Mouse (Mus musculus) intestine, embryonic 14.5 days (tissue): ENCODE results near the gene Tph2. TPM values are rescaled to one million over a fixed set of nuclear protein-coding genes. Genes with fewer than 3 reads are reported as not detected.

Experiments
- ATAC-seq: fragments of 200-750 bp; cut with Nextera tagmentation; replicated peaks from 2 replicates; pipeline ENCODE4 v1.8.0; 2017; ENCODE audit warnings: low read depth, moderate number of reproducible peaks, moderate TSS enrichment, moderate library complexity; ENCODE audit not compliant: low FRiP score, low TSS enrichment
- DNase-seq: peaks from one replicate; pipeline ENCODE4 v3.0.0-alpha.2; 2018; ENCODE audit warnings: low spot score
- H3K27ac ChIP-seq: fragments of 300-500 bp; sonication (generic); 2 replicates; pipeline ENCODE4 v1.5.1; 2014; ENCODE audit warnings: low read depth, mild to moderate bottlenecking, control low read depth
- H3K27me3 ChIP-seq: fragments of 300-500 bp; sonication (generic); replicated peaks from 2 replicates; pipeline ENCODE4 v1.6.1; 2014; ENCODE audit warnings: low read length, control low read depth; ENCODE audit not compliant: control insufficient read depth, insufficient read depth
- H3K36me3 ChIP-seq: fragments of 300-500 bp; sonication (generic); 2 replicates; pipeline ENCODE4 v1.6.1; 2014; ENCODE audit warnings: low read length, control low read depth; ENCODE audit not compliant: control insufficient read depth, insufficient read depth
- H3K4me1 ChIP-seq: fragments of 300-500 bp; sonication (generic); replicated peaks from 2 replicates; pipeline ENCODE4 v1.6.1; 2014; ENCODE audit warnings: low read length, control low read depth, mixed read lengths; ENCODE audit not compliant: control insufficient read depth, insufficient read depth
- H3K4me2 ChIP-seq: fragments of 300-500 bp; sonication (generic); 2 replicates; pipeline ENCODE4 v1.6.1; 2014; ENCODE audit warnings: low read length
- H3K4me3 ChIP-seq: fragments of 300-500 bp; sonication (generic); 2 replicates; pipeline ENCODE4 v1.5.1; 2014; ENCODE audit warnings: low read depth, low read length, control low read depth, mixed read lengths
- H3K9ac ChIP-seq: fragments of 300-500 bp; sonication (generic); 2 replicates; pipeline ENCODE4 v1.6.1; 2014; ENCODE audit warnings: mild to moderate bottlenecking, low read length
- H3K9me3 ChIP-seq: fragments of 300-500 bp; sonication (generic); 2 replicates; pipeline ENCODE4 v1.6.1; 2016; ENCODE audit warnings: low read length, control low read depth; ENCODE audit not compliant: control insufficient read depth
- WGBS: fragments of 180-500 bp; shearing (Covaris S2); extraction: QIAGEN DNeasy Blood & Tissue Kit; methylation state at CpG from one replicate; pipeline ENCODE4 v1.1.7; 2014; 5-methylcytosine and 5-hydroxymethylcytosine counted together
- polyA plus RNA-seq: library from polyadenylated mRNA; unstranded; fragments of >200 nt; fragmentation: Nextera tagmentation; extraction: Ambion mirVana; gene quantifications from 2 replicates; pipeline ENCODE4 v1.2.1, GENCODE M21; 2014

The Tph2 gene
- not detected in 2 replicates for polyA plus RNA-seq

GRCm38 (mm10) chr10:115184697-115185096, at the start of gene Tph2:
Gene Tph2 (minus strand): TSS chr10:115185022.
- Histone ChIP-seq H3K4me2 (no peak within 1 kb of the TSS), H3K36me3 (no peaks in the 10 kb centered on the region), H3K9me3 (no peaks in the 10 kb centered on the region), H3K4me1 (no peaks in the 10 kb centered on the region), H3K27me3 (no peaks in the 10 kb centered on the region), H3K27ac (no peak within 1 kb of the TSS), H3K9ac (no peak within 1 kb of the TSS), H3K4me3 (no peak within 1 kb of the TSS)
- WGBS: 8% methylated on average over 9 of the region's 9 CpGs
- DNase-seq (peak; percentile 93), ATAC-seq (no peak; the same call in 1 of the 2 replicates)

DNA sequence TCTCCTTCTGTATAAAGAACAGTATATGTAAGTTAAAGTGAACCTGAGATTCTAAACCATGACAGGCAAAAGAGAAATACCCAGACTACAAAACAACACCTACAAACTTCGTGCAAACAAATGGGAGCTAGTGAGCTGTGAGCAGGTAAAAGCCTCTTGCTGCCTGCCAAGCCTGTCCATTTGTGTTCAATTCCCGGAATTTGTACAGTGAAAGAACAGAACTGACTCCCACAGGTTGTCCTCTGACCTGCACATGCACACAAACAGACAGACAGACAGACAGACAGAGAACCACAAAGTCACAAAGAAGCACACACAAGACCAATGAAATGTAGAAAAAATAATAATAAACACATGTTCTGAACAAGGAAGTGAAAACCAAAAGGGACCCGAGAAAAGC, 49.0 kb upstream of the Tph2 start:
- DNase-seq (no peak), ATAC-seq (no peak)
- Histone ChIP-seq H3K36me3 (peaks cover 60% of the 10 kb centered on the region), H3K27me3 (no peaks in the 10 kb centered on the region), H3K4me1 (no peaks in the 10 kb centered on the region), H3K4me2 (no peak overlapping the region), H3K9me3 (no peaks in the 10 kb centered on the region), H3K9ac (no peak overlapping the region), H3K27ac (no peak overlapping the region), H3K4me3 (no peak overlapping the region)
- 87% methylated on average over 3 of the region's 3 CpGs for WGBS

DNA sequence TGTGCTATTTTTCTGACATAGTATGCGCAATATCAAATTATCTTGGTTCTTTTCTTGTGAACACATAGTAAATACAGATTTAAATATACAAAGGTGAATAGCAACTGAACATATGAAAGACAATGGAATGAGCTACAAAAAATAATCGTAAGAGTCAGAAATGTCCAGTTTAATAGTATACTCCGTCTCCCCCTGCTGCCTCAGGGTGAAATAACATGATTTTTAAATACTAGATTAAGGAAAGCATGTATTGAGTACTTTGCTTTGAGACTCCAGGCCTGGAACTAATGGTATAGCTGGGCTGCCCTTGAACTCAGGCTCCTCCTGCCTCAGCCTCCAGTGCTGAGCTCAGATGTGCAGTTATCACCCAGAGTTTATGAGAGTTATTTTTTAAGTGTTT, 47.7 kb upstream of the Tph2 start:
- H3K4me3 ChIP-seq: no peak overlapping the region
- no peak overlapping the region for H3K4me2 ChIP-seq

DNA sequence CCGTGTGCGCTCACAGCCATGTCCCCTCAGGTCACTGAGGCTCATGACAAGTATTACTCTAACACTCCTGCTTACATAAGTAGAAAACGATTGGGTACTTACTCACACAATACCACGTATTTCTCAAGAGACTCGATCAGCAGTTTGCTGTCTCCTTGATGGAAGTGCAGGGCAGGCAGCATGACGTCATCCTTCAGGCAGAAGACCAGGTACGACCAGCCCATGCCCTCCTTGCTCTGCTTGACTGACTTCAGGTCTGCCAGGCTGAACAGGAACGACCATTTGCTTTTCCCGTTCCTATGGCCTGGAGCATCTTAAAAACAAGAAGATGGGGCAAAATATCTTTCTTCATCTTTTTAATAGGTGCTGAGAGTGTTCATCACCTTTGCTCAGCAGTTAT, 44.2 kb upstream of the Tph2 start:
- 84% methylated on average over 9 of the region's 9 CpGs for WGBS

More for the DNA sequence above, 47.7 kb upstream of the Tph2 start:
- DNase-seq (no peak), ATAC-seq (no peak)
- Histone ChIP-seq H3K27ac (no peak overlapping the region), H3K9ac (no peak overlapping the region), H3K36me3 (peaks cover 58% of the 10 kb centered on the region), H3K27me3 (no peaks in the 10 kb centered on the region), H3K9me3 (no peaks in the 10 kb centered on the region), H3K4me1 (no peaks in the 10 kb centered on the region)
- 91% methylated on average over 3 of the region's 3 CpGs for WGBS

DNA sequence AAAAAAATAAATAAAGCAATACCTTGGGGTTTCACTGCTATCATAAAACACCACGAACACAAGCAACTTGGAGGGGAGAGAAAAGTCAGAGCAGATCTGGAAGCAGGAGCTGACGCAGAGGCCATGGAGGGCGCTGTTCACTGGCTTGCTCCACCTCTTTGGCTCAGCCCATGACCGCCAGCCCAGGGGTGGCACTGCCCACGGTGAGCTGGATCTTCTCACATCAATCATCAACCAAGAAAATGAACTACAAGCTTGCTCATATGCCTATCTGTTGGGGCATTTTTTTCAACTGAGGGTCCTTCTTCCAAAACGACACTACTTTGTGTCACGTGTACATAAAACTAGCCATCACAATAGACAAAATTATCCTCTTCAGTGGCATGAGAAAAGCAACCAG, 41.8 kb upstream of the Tph2 start:
- DNase-seq (no peak), ATAC-seq (no peak)
- no peaks in the 10 kb centered on the region for H3K27me3 ChIP-seq
- H3K4me3 ChIP-seq: no peak overlapping the region
- no peak overlapping the region for H3K9ac ChIP-seq
- no peaks in the 10 kb centered on the region for H3K4me1 ChIP-seq
- no peak overlapping the region for H3K27ac ChIP-seq
- no peaks in the 10 kb centered on the region for H3K9me3 ChIP-seq
- WGBS: 91% methylated on average over 7 of the region's 7 CpGs
- peaks cover 25% of the 10 kb centered on the region; the same call in 1 of the 2 replicates for H3K36me3 ChIP-seq
- no peak overlapping the region for H3K4me2 ChIP-seq

More for the DNA sequence above, 44.2 kb upstream of the Tph2 start:
- no peak overlapping the region for H3K4me2 ChIP-seq
- ATAC-seq: no peak
- H3K27ac ChIP-seq: no peak overlapping the region
- peaks cover 43% of the 10 kb centered on the region for H3K36me3 ChIP-seq
- H3K4me3 ChIP-seq: no peak overlapping the region
- H3K27me3 ChIP-seq: no peaks in the 10 kb centered on the region
- H3K4me1 ChIP-seq: no peaks in the 10 kb centered on the region
- H3K9ac ChIP-seq: no peak overlapping the region
- no peak for DNase-seq
- H3K9me3 ChIP-seq: no peaks in the 10 kb centered on the region

- peaks cover 37% of the 10 kb centered on the region for H3K36me3 ChIP-seq
- H3K4me3 ChIP-seq: no peak overlapping the region
- no peaks in the 10 kb centered on the region for H3K27me3 ChIP-seq
- no peak for ATAC-seq
- H3K9ac ChIP-seq: no peak overlapping the region
- no peaks in the 10 kb centered on the region for H3K4me1 ChIP-seq
- 89% methylated on average over 3 of the region's 3 CpGs for WGBS
- DNase-seq: no peak
- no peak overlapping the region for H3K27ac ChIP-seq
- no peaks in the 10 kb centered on the region for H3K9me3 ChIP-seq
- H3K4me2 ChIP-seq: no peak overlapping the region
Measured at GRCm38 (mm10) chr10:115223845-115224244, 39.0 kb upstream of the Tph2 start.

- no peak for ATAC-seq
Measured at GRCm38 (mm10) chr10:115212916-115213580, 28.2 kb upstream of the Tph2 start.

DNA sequence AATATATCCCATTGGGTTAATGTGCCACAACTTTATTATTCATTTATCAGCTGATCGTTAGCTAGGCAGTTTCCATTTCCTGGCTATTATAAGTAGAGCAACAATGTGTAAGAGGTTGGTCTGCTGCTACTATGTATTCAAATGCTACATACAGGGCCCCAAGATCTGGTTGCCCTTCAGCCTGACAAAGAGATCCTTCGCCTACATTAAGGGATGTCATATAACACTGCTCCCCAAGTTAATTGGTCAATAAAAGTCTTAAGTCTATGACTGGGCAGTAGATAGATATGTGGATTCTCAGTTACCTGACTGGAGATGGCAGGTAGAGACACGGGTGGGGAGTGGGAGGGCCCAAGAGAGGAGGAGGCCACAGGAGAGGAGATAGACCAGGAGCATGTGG, 21.0 kb upstream of the Tph2 start:
- 78% methylated on average over 3 of the region's 3 CpGs for WGBS
- 0 out of 2 replicates have a peak, but pooled peaks have one; percentile 41 for ATAC-seq
- H3K9me3 ChIP-seq: no peaks in the 10 kb centered on the region

More at GRCm38 (mm10) chr10:115212916-115213580, 28.2 kb upstream of the Tph2 start:
- H3K4me1 ChIP-seq: no peaks in the 10 kb centered on the region
- H3K27me3 ChIP-seq: no peaks in the 10 kb centered on the region
- H3K27ac ChIP-seq: no peak overlapping the region
- H3K4me3 ChIP-seq: no peak overlapping the region
- no peaks in the 10 kb centered on the region for H3K9me3 ChIP-seq
- 91% methylated on average over 11 of the region's 11 CpGs for WGBS
- no peak overlapping the region for H3K4me2 ChIP-seq
- H3K36me3 ChIP-seq: peaks cover 70% of the 10 kb centered on the region
- H3K9ac ChIP-seq: no peak overlapping the region
- DNase-seq: no peak

DNA sequence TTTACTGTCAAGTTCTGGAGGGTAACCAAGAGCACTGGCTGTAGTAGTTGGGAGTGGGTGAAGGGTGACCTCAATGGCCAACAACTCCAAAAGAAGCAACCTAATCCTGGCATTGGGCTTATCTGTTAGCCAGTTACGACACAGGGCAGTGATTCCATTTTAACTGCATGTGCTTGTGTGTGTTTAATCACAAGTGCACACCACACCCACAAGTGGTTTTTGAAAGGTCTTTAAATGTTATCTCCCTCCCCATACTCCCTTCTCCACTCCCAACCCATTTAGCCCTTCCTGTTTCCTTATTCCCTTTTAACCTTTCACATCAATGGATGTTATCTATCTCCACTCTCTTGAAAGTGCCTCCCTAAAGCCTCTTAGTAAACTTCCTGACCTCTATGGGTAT, 20.5 kb upstream of the Tph2 start:
- DNase-seq (no peak), ATAC-seq (peak; percentile 59; the same call in 1 of the 2 replicates)
- Histone ChIP-seq H3K36me3 (peaks cover 65% of the 10 kb centered on the region), H3K4me1 (no peaks in the 10 kb centered on the region), H3K27me3 (no peaks in the 10 kb centered on the region), H3K9ac (no peak overlapping the region), H3K27ac (no peak overlapping the region), H3K4me3 (no peak overlapping the region), H3K4me2 (no peak overlapping the region), H3K9me3 (no peaks in the 10 kb centered on the region)
- WGBS: 59% methylated on average over 1 of the region's 1 CpGs

More for the DNA sequence above, 21.0 kb upstream of the Tph2 start:
- Histone ChIP-seq H3K36me3 (peaks cover 63% of the 10 kb centered on the region), H3K4me1 (no peaks in the 10 kb centered on the region), H3K27ac (no peak overlapping the region), H3K4me3 (no peak overlapping the region), H3K27me3 (no peaks in the 10 kb centered on the region), H3K9ac (no peak overlapping the region), H3K4me2 (no peak overlapping the region)
- no peak for DNase-seq
